Mouse (Mus musculus): Measurements from ENCODE around the gene Fam89a.

- TF ChIP-seq CTCF (IDR thresholded peaks at IDR 0.05; ENCODE audit: low read depth) (no peak), EP300 (IDR thresholded peaks at IDR 0.05; ENCODE audit: low read depth) (no peak)
Observed at GRCm38 (mm10) chr8:124756153-124756552, 4.5 kb upstream of the Fam89a start.
